Comparison of ENCODE assay signal across 33 mouse cellular contexts in genomic region chr11:53617562-53618109, GRCm38 (mm10). TPM values are rescaled to one million over a fixed set of nuclear protein-coding genes. Genes with fewer than 3 reads are reported as not detected.
A peak's percentile ranks its signal among the peaks of the same experiment; 100 is the strongest.
DNase-seq lines count a peak whose midpoint lies in the region; ATAC-seq and TF ChIP-seq lines count a peak whose summit lies in the region.
"Had no signal": no experiment of that assay in that cellular context is flagged by ENCODE, and none has a peak within 500 bp of the region (broad histone marks: within the 10 kb centered on the region; RNA-seq: fewer than 3 reads in every experiment).

No protein-coding gene starts in this region.

- H3K4me2 ChIP-seq in liver, embryonic 12.5 days = peak overlapping the region; percentile 49
- no peak overlapping the region for H3K4me2 ChIP-seq in liver, postnatal 0 days (ENCODE audit: low read depth, low read length)
- peak overlapping the region; percentile 79 for H3K4me2 ChIP-seq in CH12.LX (ENCODE audit: insufficient read depth, low read depth, poor library complexity, severe bottlenecking)
- 0 out of 2 replicates have a peak overlapping the region, but pooled peaks have one; percentile 27 for H3K4me2 ChIP-seq in liver, embryonic 15.5 days
- H3K4me2 ChIP-seq: forebrain, embryonic 13.5 days; heart, embryonic 12.5 days; heart, embryonic 15.5 days; hindbrain, embryonic 14.5 days had no signal

- H3K4me3 ChIP-seq in liver, embryonic 12.5 days = no peak overlapping the region
- no peak overlapping the region for H3K4me3 ChIP-seq in liver, postnatal 0 days (ENCODE audit: low read depth, low read length)
- peak overlapping the region; percentile 6 to 64 (median 33) for H3K4me3 ChIP-seq in CH12.LX (replicated peaks in 1 of 3; ENCODE audit: low read depth in 2 of 3, low read length in 2 of 3, poor library complexity in 1 of 3)
- H3K4me3 ChIP-seq in bone marrow macrophage, adult 2 months (ENCODE audit: insufficient read depth, low read length) = no peak overlapping the region
- H3K4me3 ChIP-seq in liver, embryonic 15.5 days (replicated peaks) = no peak overlapping the region
- H3K4me3 ChIP-seq: forebrain, embryonic 10.5 days; forebrain, embryonic 13.5 days; gastrocnemius, adult 2 months; heart, embryonic 12.5 days; heart, embryonic 15.5 days; hindbrain, embryonic 10.5 days had no signal

- WGBS in liver, embryonic 12.5 days (ENCODE audit: insufficient replicate concordance) = 50% methylated on average over 4 of the region's 4 CpGs
- WGBS in liver, postnatal 0 days (ENCODE audit: insufficient replicate concordance) = 53% methylated on average over 4 of the region's 4 CpGs
- WGBS in liver, embryonic 15.5 days (ENCODE audit: insufficient replicate concordance) = 47% methylated on average over 4 of the region's 4 CpGs

- in situ Hi-C loops in CH12.LX (cut with MboI; ENCODE audit: low pct_ligation_motif_present, low pct_unique_long_range_greater_than_20kb, low sequenced_read_pairs) = no loop called here

- no peak for ATAC-seq in liver, embryonic 12.5 days
- ATAC-seq in liver, postnatal 0 days = no peak
- ATAC-seq in liver, embryonic 15.5 days (ENCODE audit: insufficient read depth) = no peak
- ATAC-seq: forebrain, embryonic 13.5 days; forebrain, embryonic 16.5 days; hindbrain, postnatal 0 days had no signal

- peaks cover 83% of the 10 kb centered on the region for H3K4me1 ChIP-seq in liver, embryonic 12.5 days
- H3K4me1 ChIP-seq in liver, postnatal 0 days (ENCODE audit: insufficient read depth) = peaks cover 6% of the 10 kb centered on the region
- H3K4me1 ChIP-seq in CH12.LX (ENCODE audit: control insufficient read depth in 1 of 2, insufficient read depth in 2 of 2) = peaks cover 39 to 64% of the 10 kb centered on the region in 2 experiments
- H3K4me1 ChIP-seq in bone marrow macrophage, adult 2 months (ENCODE audit: control insufficient read depth, insufficient read depth, low read length) = peaks cover 30% of the 10 kb centered on the region
- H3K4me1 ChIP-seq in liver, embryonic 15.5 days (replicated peaks) = peaks cover 59% of the 10 kb centered on the region
- H3K4me1 ChIP-seq: forebrain, embryonic 13.5 days; heart, embryonic 15.5 days had no signal

- H3K79me2 ChIP-seq in CH12.LX (replicated peaks; ENCODE audit: control insufficient read depth, extremely low read depth, insufficient read depth, poor library complexity, severe bottlenecking) = peaks cover 25% of the 10 kb centered on the region

- peak overlapping the region; percentile 65 for H3K27ac ChIP-seq in liver, embryonic 12.5 days
- H3K27ac ChIP-seq in liver, postnatal 0 days (ENCODE audit: low read depth) = no peak overlapping the region
- H3K27ac ChIP-seq in CH12.LX (ENCODE audit: insufficient read depth, low read depth) = peak overlapping the region; percentile 86
- H3K27ac ChIP-seq in bone marrow macrophage, adult 2 months (ENCODE audit: insufficient read depth, low read depth, low read length) = peak overlapping the region; percentile 56
- peak overlapping the region; percentile 38; the same call in 1 of the 2 replicates for H3K27ac ChIP-seq in liver, embryonic 15.5 days (replicated peaks)
- H3K27ac ChIP-seq: forebrain, embryonic 10.5 days; forebrain, embryonic 13.5 days; gastrocnemius, adult 2 months; heart, embryonic 15.5 days; hindbrain, embryonic 10.5 days; hindbrain, embryonic 14.5 days; hindbrain, postnatal 0 days had no signal

- no peaks in the 10 kb centered on the region for H3K36me3 ChIP-seq in liver, embryonic 12.5 days
- no peaks in the 10 kb centered on the region for H3K36me3 ChIP-seq in liver, postnatal 0 days (replicated peaks; ENCODE audit: insufficient read depth, low read length)
- peaks cover 10 to 24% of the 10 kb centered on the region in 2 experiments for H3K36me3 ChIP-seq in CH12.LX (replicated peaks in 1 of 2; ENCODE audit: control insufficient read depth in 1 of 2, insufficient read depth in 1 of 2, low read length in 1 of 2)
- no peaks in the 10 kb centered on the region for H3K36me3 ChIP-seq in liver, embryonic 15.5 days (replicated peaks)
- H3K36me3 ChIP-seq: forebrain, embryonic 10.5 days; heart, embryonic 12.5 days; heart, embryonic 15.5 days; hindbrain, embryonic 10.5 days had no signal

- H3K9ac ChIP-seq in liver, embryonic 12.5 days = no peak overlapping the region
- no peak overlapping the region for H3K9ac ChIP-seq in liver, postnatal 0 days (replicated peaks)
- peak overlapping the region; percentile 14 for H3K9ac ChIP-seq in CH12.LX (ENCODE audit: insufficient read depth, low read depth)
- no peak overlapping the region for H3K9ac ChIP-seq in liver, embryonic 15.5 days
- H3K9ac ChIP-seq: forebrain, embryonic 13.5 days; heart, embryonic 12.5 days; heart, embryonic 15.5 days; hindbrain, embryonic 14.5 days had no signal

- dilution Hi-C loops in CH12.LX (cut with MboI; ENCODE audit: extremely low pct_ligation_motif_present, extremely low pct_unique_long_range_greater_than_20kb, low sequenced_read_pairs) = no loop called here

- no peak for DNase-seq in liver, postnatal 0 days
- no peak for DNase-seq in CH12.LX (ENCODE audit: extremely low read depth)
- DNase-seq in layer of hippocampus, adult 11-12 months (ENCODE audit: low spot score) = no peak
- no peak for DNase-seq in urinary bladder, adult 18-20 months (ENCODE audit: low spot score in 2 of 2)
- no peak for DNase-seq in retina, postnatal 1 day
- DNase-seq: adrenal gland, adult 8-10 months; adrenal gland, postnatal 25 days; B cell, adult 2 months; cerebellum, adult 18-20 months; cerebellum, adult 9-10 months; cerebellum, postnatal 14 days; gastrocnemius, adult 2 months; gastrocnemius, postnatal 14 days; heart, postnatal 10 days; heart, postnatal 36 days had no signal

- TF ChIP-seq RAD21 in CH12.LX (IDR thresholded peaks at IDR 0.05; ENCODE audit: low read depth, low read length) = no peak

- TF ChIP-seq EP300 in liver, postnatal 0 days (IDR thresholded peaks at IDR 0.05; ENCODE audit: low read depth) = no peak
- TF ChIP-seq EP300 in CH12.LX (IDR thresholded peaks at IDR 0.05; ENCODE audit: low read length) = no peak

- no peaks in the 10 kb centered on the region for H3K9me3 ChIP-seq in liver, embryonic 12.5 days (replicated peaks)
- H3K9me3 ChIP-seq in liver, postnatal 0 days (ENCODE audit: low read length) = no peaks in the 10 kb centered on the region
- H3K9me3 ChIP-seq in CH12.LX (replicated peaks; ENCODE audit: low read length) = peaks cover 9% of the 10 kb centered on the region
- no peaks in the 10 kb centered on the region for H3K9me3 ChIP-seq in liver, embryonic 15.5 days (replicated peaks)
- H3K9me3 ChIP-seq: forebrain, embryonic 10.5 days; forebrain, embryonic 13.5 days; heart, embryonic 12.5 days; heart, embryonic 15.5 days; hindbrain, embryonic 10.5 days had no signal

- TF ChIP-seq CTCF in liver, postnatal 0 days (IDR thresholded peaks at IDR 0.05; ENCODE audit: low read depth) = no peak
- TF ChIP-seq CTCF in CH12.LX (conservative IDR thresholded peaks at IDR 0.05 in 1 of 2, IDR thresholded peaks at IDR 0.05 in 1 of 2; ENCODE audit: low read depth in 2 of 2, low read length in 2 of 2) = no peak
- no peak for TF ChIP-seq CTCF in bone marrow macrophage, adult 2 months (IDR thresholded peaks at IDR 0.05; ENCODE audit: low read depth, low read length)

- no peaks in the 10 kb centered on the region for H3K27me3 ChIP-seq in liver, embryonic 12.5 days (replicated peaks)
- H3K27me3 ChIP-seq in liver, postnatal 0 days (ENCODE audit: insufficient read depth, low read length) = no peaks in the 10 kb centered on the region
- H3K27me3 ChIP-seq in CH12.LX (replicated peaks) = no peaks in the 10 kb centered on the region
- H3K27me3 ChIP-seq in liver, embryonic 15.5 days = no peaks in the 10 kb centered on the region
- H3K27me3 ChIP-seq: forebrain, embryonic 13.5 days; heart, embryonic 12.5 days; heart, embryonic 15.5 days had no signal

- TF ChIP-seq POLR2A in CH12.LX (IDR thresholded peaks at IDR 0.05; ENCODE audit: low read depth, low read length) = no peak
- TF ChIP-seq POLR2A in bone marrow macrophage, adult 2 months (IDR thresholded peaks at IDR 0.05; ENCODE audit: borderline replicate concordance, low read depth, low read length) = no peak

TF ChIP-seq in CH12.LX, 34 proteins besides CTCF, POLR2A, EP300 and RAD21 (continues in another document):
- no peak for TF ChIP-seq KAT2A (IDR thresholded peaks at IDR 0.05; ENCODE audit: insufficient replicate concordance, low read length)
- TF ChIP-seq CHD2 (IDR thresholded peaks at IDR 0.05; ENCODE audit: low read length) = 0 out of 2 replicates have a peak, but pooled peaks have one; percentile 36
- no peak for TF ChIP-seq MAZ (IDR thresholded peaks at IDR 0.05; ENCODE audit: low read depth, low read length)
- TF ChIP-seq JUN (IDR thresholded peaks at IDR 0.05; ENCODE audit: insufficient read depth, low read depth, low read length) = no peak
- no peak for TF ChIP-seq HCFC1 (IDR thresholded peaks at IDR 0.05; ENCODE audit: low read depth, low read length)

RNA-seq across cellular contexts. Expression of gene Il4, which starts 0.8 kb away (rescaled TPM):
- polyA plus RNA-seq in liver, embryonic 12.5 days (2016; fragmentation: Nextera tagmentation; extraction: Ambion mirVana) = 0.81 TPM in 2 replicates
- polyA plus RNA-seq in liver, postnatal 0 days (2015; fragmentation: Nextera tagmentation; extraction: Ambion mirVana) = 0.28 TPM in 1 of 2 replicates, not detected in the other
- total RNA-seq in CH12.LX (2012; rRNA removed) = 26.3 and 35.6 TPM in 2 replicates
- total RNA-seq in CH12.LX (2014; rRNA removed) = 75.5 and 83.1 TPM in 2 replicates
- 19.5 and 24.5 TPM in 2 replicates for polyA plus RNA-seq in CH12.LX (2012; ENCODE audit: insufficient read length, low read depth)
- not detected in 2 replicates for polyA plus RNA-seq in bone marrow macrophage, adult 2 months (2012; ENCODE audit: insufficient read depth, insufficient read length, missing spikeins)
- polyA plus RNA-seq in liver, embryonic 15.5 days (2015; fragmentation: Nextera tagmentation; extraction: Ambion mirVana) = 0.35 and 0.52 TPM in 2 replicates
- total RNA-seq: adrenal gland, adult 8-10 months; adrenal gland, postnatal 25 days; ES-E14; gastrocnemius, adult 2 months; gastrocnemius, postnatal 14 days; heart, adult 18-20 months; heart, postnatal 10 days; heart, postnatal 36 days; hindbrain, postnatal 0 days had no signal
- polyA plus RNA-seq: gonadal fat pad, adult 2 months had no signal

RNA-seq across cellular contexts. Expression of gene Il13, which starts 16.9 kb away (rescaled TPM):
- polyA plus RNA-seq in liver, embryonic 12.5 days (2016; fragmentation: Nextera tagmentation; extraction: Ambion mirVana) = not detected in 2 replicates
- polyA plus RNA-seq in liver, postnatal 0 days (2015; fragmentation: Nextera tagmentation; extraction: Ambion mirVana) = not detected in 2 replicates
- total RNA-seq in CH12.LX (2012; rRNA removed) (1.8 and 2.8 TPM in 2 replicates), CH12.LX (2014; rRNA removed) (3.4 and 4.8 TPM in 2 replicates)
- 2.8 and 3.6 TPM in 2 replicates for polyA plus RNA-seq in CH12.LX (2012; ENCODE audit: insufficient read length, low read depth)
- polyA plus RNA-seq in bone marrow macrophage, adult 2 months (2012; ENCODE audit: insufficient read depth, insufficient read length, missing spikeins) = not detected in 2 replicates
- polyA plus RNA-seq in liver, embryonic 15.5 days (2015; fragmentation: Nextera tagmentation; extraction: Ambion mirVana) = not detected in 2 replicates
- total RNA-seq: adrenal gland, adult 8-10 months; adrenal gland, postnatal 25 days; ES-E14; gastrocnemius, adult 2 months; gastrocnemius, postnatal 14 days; heart, adult 18-20 months; heart, postnatal 10 days; heart, postnatal 36 days; hindbrain, postnatal 0 days had no signal
- polyA plus RNA-seq: CD4-positive, CD25-positive, alpha-beta regulatory T cell, adult 4 months; embryonic facial prominence, embryonic 11.5 days; embryonic facial prominence, embryonic 14.5 days; forebrain, embryonic 10.5 days; forebrain, embryonic 13.5 days; forebrain, embryonic 16.5 days; heart, embryonic 12.5 days; heart, embryonic 15.5 days; hindbrain, embryonic 10.5 days; hindbrain, embryonic 14.5 days; hindbrain, postnatal 0 days; inflammation-experienced regulatory T-cells, adult 6 months had no signal

RNA-seq across cellular contexts. Expression of gene Kif3a, which starts 50.5 kb away (rescaled TPM):
- polyA plus RNA-seq in liver, embryonic 12.5 days (2016; fragmentation: Nextera tagmentation; extraction: Ambion mirVana) = 13.7 and 14.5 TPM in 2 replicates
- polyA plus RNA-seq in liver, postnatal 0 days (2015; fragmentation: Nextera tagmentation; extraction: Ambion mirVana) = 5.3 and 7.1 TPM in 2 replicates
- 11.3 and 18.3 TPM in 2 replicates for total RNA-seq in CH12.LX (2012; rRNA removed)
- total RNA-seq in CH12.LX (2014; rRNA removed) = 7.7 and 8.9 TPM in 2 replicates
- 26.5 and 27.9 TPM in 2 replicates for polyA plus RNA-seq in CH12.LX (2012; ENCODE audit: insufficient read length, low read depth)
- polyA plus RNA-seq in bone marrow macrophage, adult 2 months (2012; ENCODE audit: insufficient read depth, insufficient read length, missing spikeins) = 30.3 and 31.9 TPM in 2 replicates
- 7.3 and 7.5 TPM in 2 replicates for polyA plus RNA-seq in liver, embryonic 15.5 days (2015; fragmentation: Nextera tagmentation; extraction: Ambion mirVana)

Comparison
In these comparisons a context has a peak if more than half of its experiments do, and no peak if none do; other contexts are left out.
1. H3K4me3 ChIP-seq: peak in CH12.LX (3 of 3); none in liver, embryonic 12.5 days (single experiment), liver, postnatal 0 days (single experiment), bone marrow macrophage, adult 2 months (single experiment) and liver, embryonic 15.5 days (single experiment).
2. RNA of gene Il4, which starts 0.8 kb away (polyA plus RNA-seq): 19.5 to 24.5 TPM in CH12.LX; 0.81 TPM in liver, embryonic 12.5 days, 0.35 to 0.52 TPM in liver, embryonic 15.5 days, not detected in bone marrow macrophage, adult 2 months and 0.28 TPM in liver, postnatal 0 days; every median in the first group is over 10 times any median in the second.